Mouse (Mus musculus) lung, postnatal 36 days (tissue): ENCODE data around the gene Gp1bb.
A peak's percentile ranks its signal among the peaks of the same experiment; 100 is the strongest.

ENCODE experiments used
- DNase-seq: peaks from one replicate; pipeline ENCODE4 v3.0.0; 2022; ENCODE audit warnings: mixed read lengths

Gp1bb gene

DNA sequence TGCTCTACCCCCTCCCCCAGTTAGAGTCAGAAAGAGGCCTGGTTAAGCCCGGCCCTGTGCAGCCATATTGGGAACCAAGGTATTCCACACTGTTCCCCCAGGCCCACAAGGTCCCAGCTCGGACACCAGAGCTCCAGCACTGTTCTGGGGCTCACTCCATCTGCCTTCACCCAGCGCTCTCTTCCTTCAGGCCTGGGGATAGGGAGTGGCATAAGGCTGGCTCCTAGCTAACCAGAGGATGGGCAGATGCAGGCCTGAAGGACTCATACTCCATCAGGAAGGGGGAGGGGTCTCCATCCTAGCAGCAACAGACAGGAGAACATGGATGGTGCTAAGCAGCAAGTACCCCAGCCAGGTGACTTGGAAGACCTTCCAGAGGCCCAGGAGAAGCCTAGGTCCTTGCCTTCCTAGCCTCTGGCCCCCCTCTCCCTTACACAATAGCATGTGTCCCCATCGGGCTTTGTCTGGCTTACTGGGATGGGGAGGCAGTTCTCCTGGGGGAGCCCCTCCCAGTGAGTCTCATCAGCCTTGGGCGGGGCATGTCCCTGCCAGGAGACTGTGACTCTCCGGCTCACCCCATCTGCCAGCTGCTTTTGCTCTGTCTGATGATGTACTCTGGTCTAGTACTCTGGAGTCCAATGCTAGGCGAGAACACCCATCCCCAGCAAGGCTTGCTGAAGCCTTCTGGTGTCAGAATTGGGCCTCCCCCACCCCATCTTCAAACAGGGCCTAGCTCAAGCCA lies 6.2 kb upstream of the Gp1bb start:
- no peak for DNase-seq

DNA sequence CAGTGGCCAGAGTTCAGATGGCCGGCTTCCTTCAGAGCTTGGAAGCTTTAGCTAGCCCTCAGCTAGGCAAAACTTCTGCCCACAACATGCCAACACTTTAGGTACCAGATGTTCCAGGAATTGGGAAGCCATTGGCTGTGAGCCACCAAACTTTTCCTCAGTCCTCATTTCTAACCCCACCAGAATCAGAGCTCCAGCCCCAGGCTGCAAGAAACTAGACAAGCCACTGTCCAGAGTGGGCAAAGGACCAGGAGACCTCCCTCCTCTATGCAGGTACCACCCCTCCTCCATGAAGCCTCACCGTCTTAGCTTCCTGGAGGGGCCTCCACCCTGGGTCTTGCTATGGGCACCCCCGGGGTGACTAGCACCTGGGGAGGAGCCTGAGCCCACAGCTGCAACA lies 5.0 kb upstream of the Gp1bb start:
- DNase-seq, result no peak

DNA sequence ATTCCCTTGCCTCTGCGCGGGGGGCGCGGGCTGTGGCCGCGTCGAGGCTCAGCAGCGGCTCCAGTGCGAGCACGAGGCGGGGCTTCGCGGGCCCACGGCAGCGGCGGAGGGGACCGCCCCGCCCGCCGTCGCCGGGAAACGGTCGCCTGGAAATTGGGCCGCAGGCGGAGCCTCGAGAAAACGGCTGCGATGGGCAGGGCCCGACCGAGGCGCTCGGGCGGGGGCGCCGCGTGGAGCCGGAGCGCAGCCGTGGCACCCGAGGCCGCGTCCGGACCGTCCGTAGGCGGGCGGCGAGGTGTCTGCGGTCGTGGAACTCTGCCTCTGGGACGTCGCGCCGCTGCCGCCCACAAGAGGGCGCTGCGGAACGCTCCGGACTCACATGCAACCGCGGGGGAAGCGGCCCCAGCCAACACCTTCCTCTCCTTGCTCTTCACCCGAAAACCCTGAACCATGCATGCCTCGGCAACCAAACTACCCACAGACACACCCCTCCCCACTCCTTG lies 4.2 kb upstream of the Gp1bb start, which contains the start of gene Gm49601:
Gm49601 (minus strand) TSS at position 52 of the 503 bp plus-strand sequence.
- peak; percentile 86 for DNase-seq

DNA sequence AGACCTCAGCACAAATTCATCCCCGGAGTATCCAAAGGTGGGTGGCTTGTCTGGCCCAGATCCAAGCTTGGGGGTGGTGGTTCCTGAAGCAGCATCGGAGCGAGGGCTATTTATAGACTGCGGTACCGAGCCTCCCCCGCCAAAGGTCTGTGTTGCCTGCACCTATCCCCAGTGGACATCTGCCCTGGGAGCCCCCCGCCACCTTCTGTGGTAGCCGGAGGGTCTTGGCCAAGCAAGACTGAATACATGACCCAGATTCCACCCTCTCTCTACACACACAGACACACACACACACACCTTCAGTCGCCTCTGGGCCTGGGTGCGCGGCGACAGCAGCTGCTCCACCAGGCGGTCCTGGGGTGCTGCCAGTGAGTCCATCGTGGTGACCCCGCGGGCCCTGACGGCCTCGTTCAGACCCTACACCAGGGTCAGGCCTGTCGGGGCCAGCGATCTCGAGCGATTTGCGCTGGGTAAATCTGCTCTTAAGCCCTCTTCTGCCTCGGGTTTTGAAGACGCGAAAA lies 3.6 kb upstream of the Gp1bb start:
- DNase-seq, result no peak

DNA sequence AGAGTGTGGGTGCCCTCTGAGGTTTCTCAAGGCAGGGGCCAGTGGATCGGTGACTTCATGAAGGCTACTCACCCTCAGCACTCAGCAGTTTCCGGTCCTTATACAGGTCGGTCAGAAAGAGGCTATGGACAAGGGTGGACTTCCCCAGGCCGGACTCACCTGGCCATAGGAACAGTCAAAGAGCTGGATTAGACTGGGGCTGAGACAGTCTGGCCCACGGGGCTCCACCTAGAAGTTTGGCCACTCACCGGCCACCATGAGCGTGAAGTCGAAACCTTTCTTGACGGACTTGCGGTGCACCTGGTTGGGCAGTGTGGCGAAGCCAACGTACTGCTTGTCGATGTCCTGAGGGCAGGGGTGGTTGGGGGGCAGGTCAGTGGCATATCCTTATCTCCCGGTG lies 2.9 kb upstream of the Gp1bb start:
- no peak for DNase-seq

DNA sequence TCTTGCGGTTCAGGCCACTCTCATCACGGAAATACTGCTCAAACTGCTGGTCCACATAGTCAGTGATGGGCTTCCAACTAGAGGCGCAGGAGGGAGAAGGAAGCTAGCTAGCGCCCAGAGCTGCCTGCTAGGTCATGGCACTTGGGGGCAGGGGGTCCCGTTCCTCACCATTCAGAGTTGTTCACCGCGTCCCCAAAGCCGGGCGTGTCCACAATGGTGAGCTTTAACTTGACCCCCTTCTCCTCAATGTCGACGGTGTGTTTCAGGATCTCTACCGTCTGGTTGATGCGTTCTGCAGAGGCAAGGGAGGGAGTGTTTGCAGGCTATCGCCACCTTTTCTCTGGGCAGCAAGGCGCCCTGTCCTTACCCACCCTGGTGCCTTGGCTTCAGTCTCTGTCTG lies 2.4 kb upstream of the Gp1bb start:
- DNase-seq, result no peak

DNA sequence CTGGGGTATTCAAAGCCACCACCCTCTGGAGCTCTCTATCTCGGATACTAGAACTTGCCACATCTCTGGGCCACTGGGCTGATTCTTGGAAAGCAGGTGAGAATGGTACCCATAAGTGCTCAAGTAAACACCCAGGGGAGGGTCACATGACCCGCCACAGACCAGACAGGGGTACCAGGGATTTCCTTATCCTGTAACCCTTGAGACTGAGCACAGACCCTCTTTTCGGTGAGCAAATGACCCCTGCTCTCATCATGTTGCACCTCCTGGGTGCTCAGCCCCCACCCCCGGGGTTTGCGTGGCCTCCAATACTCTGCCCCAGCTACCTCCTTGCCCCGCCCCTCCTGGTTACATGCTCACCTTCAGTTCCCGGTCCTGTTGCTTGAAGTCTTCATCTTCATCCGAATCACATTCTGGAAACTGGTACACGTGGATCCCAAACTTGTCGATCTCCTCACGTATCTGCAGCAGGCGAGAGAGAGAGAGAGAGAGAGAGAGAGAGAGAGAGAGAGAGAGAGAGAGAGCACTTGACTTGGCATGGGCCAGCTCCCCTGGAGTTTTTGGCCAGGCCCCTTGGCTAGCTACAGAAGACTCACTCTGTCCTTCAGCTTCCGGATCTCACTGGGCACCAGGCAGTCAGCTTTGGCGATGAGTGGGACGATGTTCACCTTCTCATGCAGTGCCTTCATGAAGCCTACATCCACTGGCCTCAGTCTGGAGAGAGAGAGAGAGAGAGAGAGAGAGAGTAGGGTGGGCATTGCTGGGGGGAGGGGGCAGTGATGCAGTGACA lies 1.7 kb upstream of the Gp1bb start:
- DNase-seq, result no peak

DNA sequence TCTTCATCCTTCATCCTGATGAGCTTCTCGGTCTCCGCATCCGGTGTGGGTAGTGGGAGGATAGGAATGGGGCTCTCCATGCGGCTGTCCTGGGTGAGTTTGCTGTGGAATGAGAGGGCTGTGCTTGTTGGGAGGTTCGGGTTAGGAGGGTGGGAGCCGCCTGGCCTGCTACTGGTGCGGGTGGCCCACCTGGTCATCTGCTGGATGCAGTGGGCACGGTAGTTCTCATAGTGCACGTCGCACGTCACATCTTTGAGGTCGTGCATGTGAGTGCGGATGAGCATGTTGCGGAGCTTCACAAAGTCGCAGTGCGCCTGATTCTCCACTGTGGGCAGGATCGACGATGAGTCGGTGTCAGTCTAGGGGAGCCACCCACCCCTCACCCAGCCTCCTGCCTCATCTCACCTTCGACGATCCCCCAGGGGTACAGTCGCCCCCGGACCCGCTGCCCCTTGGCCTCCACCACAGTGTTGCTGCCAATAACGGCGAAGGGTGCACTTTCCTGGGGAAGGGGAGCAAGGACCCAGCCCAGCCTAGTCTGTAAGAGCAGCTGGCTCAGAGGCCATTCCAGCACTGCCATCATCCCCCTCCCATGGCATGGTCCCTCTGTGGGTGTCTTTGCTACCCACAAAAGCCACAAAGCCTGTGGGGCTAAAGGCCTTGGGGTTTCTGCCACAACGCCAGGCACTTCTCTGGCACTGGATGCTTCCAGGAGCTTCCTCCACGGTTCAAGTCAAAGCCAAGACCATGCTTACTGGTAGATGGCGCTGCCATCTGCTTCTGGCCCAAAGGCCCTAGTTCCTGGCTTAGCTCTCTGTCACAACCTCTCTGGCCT lies 930 bp upstream of the Gp1bb start:
- no peak for DNase-seq

DNA sequence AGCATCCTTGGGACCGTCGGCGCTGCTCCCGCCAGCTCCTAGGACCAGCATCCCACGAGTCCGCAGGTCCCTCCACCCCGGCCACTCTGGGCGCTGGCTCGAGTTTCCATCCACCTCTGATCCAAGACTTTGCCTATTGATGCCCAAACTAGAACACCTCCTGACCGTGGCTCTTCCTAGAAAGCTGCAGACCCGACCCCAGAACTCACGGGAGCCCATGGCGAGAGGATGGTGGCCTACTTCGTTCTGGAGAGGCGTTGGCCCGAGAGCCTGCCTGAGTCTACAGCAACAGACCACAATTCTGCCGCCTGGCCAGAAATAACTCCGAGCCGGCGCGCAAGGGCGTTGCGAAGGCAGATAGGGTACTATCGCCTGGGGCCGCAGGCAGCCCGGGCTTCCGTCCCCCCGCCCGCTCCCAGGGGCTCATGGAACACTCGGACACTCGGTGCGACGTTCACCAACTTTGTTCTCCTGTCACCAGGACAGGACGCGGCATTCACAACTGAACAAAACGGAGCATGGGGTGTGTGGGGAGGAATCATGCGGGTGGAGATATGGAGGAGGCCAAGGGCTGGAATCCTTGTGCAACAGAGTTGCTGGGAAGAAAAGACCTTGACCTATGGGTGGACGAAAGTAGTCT lies 721 bp downstream of the Gp1bb start:
- no peak for DNase-seq

DNA sequence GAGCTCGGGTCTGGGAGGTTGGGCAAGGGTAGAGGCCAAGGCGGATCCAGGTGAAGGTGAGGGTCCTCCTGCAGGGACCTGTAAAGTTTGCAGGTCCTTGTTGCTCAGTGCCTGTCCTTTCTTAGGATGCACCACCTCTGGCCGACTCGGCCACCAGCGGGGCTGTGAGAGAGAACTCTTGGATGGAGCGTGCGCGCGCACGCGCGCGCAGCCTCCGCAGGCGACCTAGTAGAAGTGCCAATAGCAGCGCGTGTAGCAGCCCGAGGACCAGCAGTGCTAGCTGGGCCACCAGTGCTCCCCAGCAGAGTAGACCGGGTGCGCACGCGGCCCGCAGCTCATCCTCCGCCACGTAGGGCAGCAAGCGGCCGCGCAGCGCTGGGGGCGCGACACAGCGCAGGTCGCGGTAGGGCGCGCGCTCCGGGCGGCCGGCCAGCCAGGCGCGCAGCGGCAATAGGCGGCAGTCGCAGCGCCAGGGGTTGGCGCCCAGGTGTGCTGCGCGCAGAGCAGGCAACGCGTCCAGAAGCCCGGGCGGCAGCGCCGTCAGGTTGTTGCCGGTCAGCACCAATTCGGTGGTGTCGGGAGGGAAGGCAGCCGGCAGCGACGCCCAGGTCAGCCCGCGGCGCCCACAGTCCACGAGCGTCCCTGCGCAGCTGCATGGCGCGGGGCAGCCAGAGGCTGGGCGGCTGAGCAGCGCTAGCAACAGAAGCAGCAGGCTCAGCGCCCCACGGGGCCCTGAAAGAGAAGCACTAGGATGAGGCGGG lies 1.4 kb downstream of the Gp1bb start:
- no peak for DNase-seq

DNA sequence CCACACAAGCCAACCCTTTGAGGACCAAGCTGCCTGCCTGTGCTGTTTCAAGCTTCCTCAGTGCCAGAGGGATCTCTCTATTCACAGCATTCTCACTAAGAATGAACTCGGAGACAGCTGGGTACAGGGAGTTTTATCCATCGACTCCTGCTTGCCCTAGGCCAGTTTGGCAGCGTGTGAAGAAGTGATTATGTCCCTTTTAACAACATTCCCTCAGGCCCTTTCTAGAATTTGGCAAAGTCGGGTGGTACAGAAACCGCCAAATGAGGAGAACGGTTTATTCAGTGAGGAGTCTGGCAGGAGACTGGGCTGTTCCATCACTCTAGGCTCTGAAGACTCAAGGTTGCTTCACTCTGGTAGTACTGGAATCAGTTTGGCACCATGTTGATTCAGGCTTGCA lies 2.0 kb downstream of the Gp1bb start:
- no peak for DNase-seq

DNA sequence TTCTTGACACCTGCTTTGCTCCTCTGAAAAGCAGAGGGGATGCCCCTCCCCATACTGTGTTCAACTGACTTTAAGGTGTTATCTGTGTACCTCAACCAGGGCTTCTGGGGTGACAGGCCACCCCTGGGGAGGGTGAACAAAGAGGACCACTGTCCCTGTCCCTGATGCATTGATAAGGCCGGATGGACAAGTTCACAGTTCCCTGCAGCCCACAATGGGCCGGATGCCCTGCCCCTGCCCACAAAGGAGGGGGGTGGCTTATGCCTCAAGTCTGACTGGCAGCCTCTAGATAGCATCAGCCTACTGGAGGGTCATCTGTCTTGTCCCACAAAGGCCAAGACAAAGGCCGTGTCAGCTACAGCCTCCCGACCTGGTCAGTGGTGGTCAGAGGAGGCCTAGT lies 3.1 kb downstream of the Gp1bb start:
- peak; percentile 56 for DNase-seq

DNA sequence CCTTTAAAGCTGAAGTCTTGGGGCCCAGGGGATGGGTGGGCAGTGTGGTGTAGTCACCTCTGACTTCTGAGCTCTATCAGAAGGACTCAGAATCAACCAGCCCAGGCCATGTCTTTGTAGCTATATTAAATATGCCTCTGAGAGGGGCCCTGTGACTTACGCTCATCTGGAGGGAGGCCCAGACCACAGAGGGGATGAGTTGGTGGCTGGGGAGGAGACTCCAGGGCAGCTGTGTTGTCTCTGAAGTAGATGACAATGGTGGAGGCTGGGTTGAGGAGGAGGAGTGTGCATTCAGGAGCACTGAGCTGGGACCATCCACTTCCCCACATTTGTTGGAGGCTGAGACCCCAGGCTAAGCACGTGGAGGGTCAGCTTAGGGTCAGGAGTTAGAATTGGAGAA lies 3.9 kb downstream of the Gp1bb start:
- DNase-seq, result no peak

DNA sequence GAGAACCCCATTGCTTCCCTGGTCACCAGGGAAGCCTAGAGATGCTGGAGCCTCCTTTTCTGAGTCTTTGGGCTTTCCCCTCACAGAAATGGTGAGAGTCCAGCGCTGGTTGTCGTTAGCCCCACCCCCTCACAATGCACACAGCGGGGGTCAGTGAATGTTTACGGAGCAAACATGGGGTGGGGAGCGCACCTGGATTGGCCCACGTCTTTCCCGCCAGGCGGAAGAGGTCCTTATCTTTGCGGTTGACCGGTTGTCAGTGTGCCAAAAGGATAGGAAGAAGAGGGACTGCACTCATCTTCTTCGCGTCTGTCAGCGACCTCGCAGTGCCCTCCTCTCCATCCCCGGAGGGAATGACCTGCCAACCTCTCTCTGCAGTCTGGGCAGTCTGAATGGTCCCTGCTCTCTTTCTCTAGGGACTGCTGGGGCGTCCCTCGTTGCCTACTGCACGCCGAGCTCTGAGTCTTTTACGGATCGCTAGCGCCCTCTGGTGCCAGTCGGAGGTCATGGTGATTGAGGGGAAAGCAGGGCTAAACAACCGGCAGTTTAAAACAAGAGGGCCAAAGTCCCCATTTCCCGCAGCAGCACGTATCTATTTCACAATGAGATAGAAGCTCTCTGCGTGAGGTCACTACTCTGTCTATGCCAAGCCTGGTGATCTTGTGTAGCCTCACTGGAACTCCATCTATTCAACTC lies 4.7 kb downstream of the Gp1bb start:
- DNase-seq, result peak; percentile 93

DNA sequence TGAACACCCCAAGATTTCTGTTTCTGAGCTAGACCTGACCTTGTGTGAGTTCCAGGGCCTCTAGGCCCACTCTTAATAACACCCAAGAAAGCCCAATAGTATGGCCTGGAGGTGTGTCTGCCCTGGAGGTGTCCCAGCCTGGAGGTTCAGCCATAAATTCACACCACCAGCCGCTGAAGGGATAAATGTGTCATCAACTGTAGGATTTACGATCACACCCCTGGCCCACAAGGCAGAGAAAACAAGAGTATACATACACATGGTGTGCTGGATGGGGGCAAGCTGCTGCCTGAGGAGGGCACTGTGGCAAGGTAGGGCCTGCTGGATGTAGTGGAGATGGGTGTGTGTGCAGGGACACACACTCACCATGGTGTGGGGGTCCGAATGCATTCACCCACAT lies 8.9 kb downstream of the Gp1bb start:
- DNase-seq, result no peak

DNA sequence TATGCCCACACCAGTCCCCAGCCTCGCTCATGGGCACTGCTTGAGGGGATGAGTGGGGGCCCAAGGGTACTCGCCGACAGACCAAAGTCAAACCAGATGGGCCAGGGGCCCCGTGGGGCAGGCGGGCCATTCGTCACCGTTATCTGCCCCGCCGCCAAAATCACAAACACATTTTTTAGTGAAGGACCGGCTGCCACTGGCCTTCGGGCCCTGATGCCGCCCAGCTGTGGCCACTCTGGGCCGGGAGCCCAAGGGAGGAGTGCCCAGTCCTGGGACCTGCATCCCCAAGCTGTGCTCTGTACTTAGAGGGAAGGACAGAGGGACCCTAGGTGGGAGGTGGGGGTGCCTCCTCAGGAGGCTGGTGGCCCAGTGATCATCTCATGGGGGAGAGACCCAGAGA lies 10.5 kb downstream of the Gp1bb start:
- no peak for DNase-seq

DNA sequence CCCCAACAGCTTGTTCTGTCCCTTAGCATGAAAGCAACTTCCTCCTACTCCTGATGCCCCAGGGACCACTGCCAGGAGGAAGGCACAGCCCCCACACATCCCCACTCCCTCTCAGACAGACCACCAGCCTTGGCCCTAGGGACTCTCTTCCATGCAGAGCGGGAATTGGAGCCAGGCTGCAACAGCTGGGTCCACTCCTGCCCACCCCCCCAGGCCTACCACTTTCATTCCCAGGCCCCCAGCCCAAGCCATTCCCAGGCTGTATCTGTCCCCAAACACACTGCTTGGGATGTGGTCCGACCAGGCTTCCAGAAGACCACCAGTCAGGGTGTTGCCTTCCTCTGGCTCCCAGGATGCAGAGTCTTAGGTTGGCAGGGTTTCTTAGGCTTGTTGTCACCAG lies 13.1 kb downstream of the Gp1bb start:
- no peak for DNase-seq

DNA sequence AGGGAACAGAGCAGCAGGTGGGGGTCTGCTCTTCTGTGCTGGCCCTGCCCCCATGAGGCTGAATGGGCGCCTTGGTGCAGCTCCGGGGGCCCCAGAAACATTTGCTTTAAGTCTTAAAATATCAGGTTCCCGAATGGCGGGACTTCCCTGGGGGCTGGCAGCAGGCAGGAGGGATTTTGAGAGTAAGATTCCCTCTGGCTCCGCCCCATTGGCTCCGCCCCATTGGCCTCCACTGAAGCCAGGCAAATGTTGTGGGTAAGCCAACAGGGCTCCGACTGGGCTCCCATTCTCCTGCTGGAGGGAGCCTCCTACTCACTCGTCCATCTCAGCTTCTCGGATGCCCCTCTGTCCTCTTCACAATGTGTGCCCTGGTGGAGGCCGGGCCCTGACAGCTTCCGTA lies 14.0 kb downstream of the Gp1bb start:
- peak; percentile 40 for DNase-seq

DNA sequence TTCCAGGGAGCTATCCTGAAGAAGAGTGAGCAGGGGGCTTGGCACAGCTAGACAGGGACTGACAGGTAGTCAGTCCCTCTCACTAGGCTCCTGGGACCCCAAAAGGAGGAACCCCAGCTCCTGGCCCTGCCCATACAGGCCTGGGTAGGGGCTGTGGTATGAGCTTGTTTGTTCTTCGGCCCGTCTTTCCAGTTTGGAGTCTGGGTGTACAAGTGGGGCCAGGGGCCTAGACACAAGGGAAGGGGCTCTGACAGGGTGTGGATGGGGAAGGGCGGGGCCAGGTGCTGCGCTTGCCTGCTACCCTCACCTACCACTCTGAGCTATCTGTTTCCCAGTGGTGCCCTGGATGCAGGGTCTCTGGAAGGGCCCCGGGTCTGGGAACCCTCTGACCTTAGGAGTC lies 16.5 kb downstream of the Gp1bb start:
- DNase-seq, result no peak

DNA sequence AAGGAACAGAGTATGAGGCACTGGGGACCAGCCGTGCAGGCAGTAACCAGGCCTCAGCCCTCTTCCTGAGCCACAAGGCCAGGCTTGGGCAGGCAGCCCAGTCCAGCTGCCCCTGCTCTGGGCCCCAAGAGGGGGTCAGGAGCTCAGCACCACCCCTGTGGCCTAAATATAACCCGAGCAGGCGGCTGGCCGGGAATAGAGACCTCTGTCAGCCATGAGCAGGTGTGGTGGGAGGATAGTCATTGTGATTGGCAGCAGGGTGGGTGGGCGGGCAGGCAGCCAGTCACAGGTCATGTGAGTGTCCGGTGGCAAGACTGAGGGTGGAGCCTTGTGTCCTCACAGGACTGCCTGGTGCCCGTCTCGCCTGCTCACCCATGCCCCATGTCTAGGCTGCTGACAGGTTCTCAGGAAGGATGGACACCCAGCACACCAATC lies 17.9 kb downstream of the Gp1bb start:
- DNase-seq, result no peak

DNA sequence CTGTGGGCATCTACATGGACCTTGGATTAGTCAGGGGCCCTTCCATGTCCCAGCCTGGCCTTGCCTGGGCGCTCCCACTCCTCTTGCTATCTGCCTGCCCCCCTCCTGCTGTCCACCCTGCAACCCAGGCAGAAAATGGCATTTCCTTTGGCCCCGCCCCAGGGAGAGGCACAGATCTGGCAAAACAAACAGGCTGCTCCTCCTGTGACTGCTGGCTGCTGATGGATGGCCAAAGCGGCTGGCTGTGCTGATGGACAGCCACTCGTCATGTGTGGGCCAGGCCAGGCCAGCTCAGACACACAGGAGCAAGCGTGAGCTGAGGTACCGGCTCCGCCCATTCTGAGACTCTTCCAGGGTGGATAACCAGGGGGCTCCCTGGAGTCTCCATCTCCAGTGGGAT lies 20.8 kb downstream of the Gp1bb start:
- DNase-seq, result no peak
